Mouse (Mus musculus) spleen, postnatal 4 days (tissue): Measurements from ENCODE around the gene Muc1.

Experiments used
- DNase-seq, 2 experiments: peaks; one replicate each; pipeline ENCODE4 v3.0.0; 2022; ENCODE audit warnings: low spot score in 2 of 2

Muc1 gene

GRCm38 (mm10) chr3:89233562-89234110, 4.8 kb downstream of the Muc1 start:
- no peak for DNase-seq

- no peak for DNase-seq
Observed at GRCm38 (mm10) chr3:89236516-89236915, 7.7 kb downstream of the Muc1 start.

GRCm38 (mm10) chr3:89237682-89238081, 8.8 kb downstream of the Muc1 start:
- peak in 1 of 2 experiments; percentile 60 for DNase-seq

GRCm38 (mm10) chr3:89238494-89238893, 9.6 kb downstream of the Muc1 start:
- peak in 1 of 2 experiments; percentile 60 for DNase-seq

GRCm38 (mm10) chr3:89242331-89242895, 13.6 kb downstream of the Muc1 start:
- DNase-seq = peak; percentile 70 to 89

GRCm38 (mm10) chr3:89243609-89244008, 14.8 kb downstream of the Muc1 start:
- peak; percentile 66 to 80 for DNase-seq

- peak in 1 of 2 experiments; percentile 70 for DNase-seq
Observed at GRCm38 (mm10) chr3:89244158-89244981, 15.5 kb downstream of the Muc1 start.

- DNase-seq = peak; percentile 18 to 67
Observed at GRCm38 (mm10) chr3:89244982-89245687, 16.3 kb downstream of the Muc1 start.

GRCm38 (mm10) chr3:89245688-89246171, 16.9 kb downstream of the Muc1 start, which contains the start of gene Krtcap2:
Krtcap2 (plus strand) TSS chr3:89245966.
- DNase-seq = peak; percentile 29 to 69

- DNase-seq = peak; percentile 84 to 95
Observed at GRCm38 (mm10) chr3:89246261-89247100, 17.6 kb downstream of the Muc1 start, which contains the start of gene Trim46. Trim46 (minus strand) TSS chr3:89246309.

- DNase-seq = no peak
Observed at GRCm38 (mm10) chr3:89247466-89247865, 18.6 kb downstream of the Muc1 start.

GRCm38 (mm10) chr3:89250435-89251040, 21.7 kb downstream of the Muc1 start:
- DNase-seq = peak; percentile 63 to 81

- peak; percentile 68 to 81 for DNase-seq
Observed at GRCm38 (mm10) chr3:89251365-89251895, 22.6 kb downstream of the Muc1 start.

GRCm38 (mm10) chr3:89254994-89255393, 26.1 kb downstream of the Muc1 start:
- no peak for DNase-seq

- DNase-seq = no peak
Observed at GRCm38 (mm10) chr3:89256177-89256576, 27.3 kb downstream of the Muc1 start.

- DNase-seq = no peak
Observed at GRCm38 (mm10) chr3:89259076-89259475, 30.2 kb downstream of the Muc1 start, which contains the start of gene Dpm3. Dpm3 (plus strand) TSS chr3:89259358.

- DNase-seq = no peak
Observed at GRCm38 (mm10) chr3:89260211-89260610, 31.4 kb downstream of the Muc1 start.

- no peak for DNase-seq
Observed at GRCm38 (mm10) chr3:89262417-89262816, 33.6 kb downstream of the Muc1 start.

- peak; percentile 69 to 85 for DNase-seq
Observed at GRCm38 (mm10) chr3:89266439-89266893, 37.6 kb downstream of the Muc1 start.

GRCm38 (mm10) chr3:89268916-89269315, 40.1 kb downstream of the Muc1 start:
- DNase-seq = peak in 1 of 2 experiments; percentile 59
